Mouse (Mus musculus) spleen, adult 12 weeks (tissue): ENCODE measurements around the gene Camk1g.

Experiments used
- DNase-seq: peaks from one replicate; pipeline ENCODE4 v3.0.0; 2022; ENCODE audit warnings: low spot score

The Camk1g gene

DNA sequence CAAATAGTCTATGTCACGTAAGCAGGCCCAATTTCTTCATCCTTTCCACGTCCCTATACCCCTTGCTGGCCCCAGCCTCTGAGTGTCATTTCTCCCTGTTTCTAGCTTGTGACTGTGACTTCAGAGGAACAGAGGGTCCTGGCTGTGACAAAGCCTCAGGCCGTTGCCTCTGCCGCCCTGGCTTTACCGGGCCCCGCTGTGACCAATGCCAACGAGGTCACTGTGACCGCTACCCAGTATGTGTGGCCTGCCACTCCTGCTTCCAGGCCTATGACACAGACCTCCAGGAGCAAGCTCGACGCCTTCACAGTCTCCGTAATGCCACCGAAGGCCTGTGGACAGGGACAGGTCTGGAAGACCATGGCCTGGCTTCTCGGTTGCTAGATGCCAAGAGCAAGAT lies 38.1 kb downstream of the Camk1g start:
- DNase-seq = no peak

DNA sequence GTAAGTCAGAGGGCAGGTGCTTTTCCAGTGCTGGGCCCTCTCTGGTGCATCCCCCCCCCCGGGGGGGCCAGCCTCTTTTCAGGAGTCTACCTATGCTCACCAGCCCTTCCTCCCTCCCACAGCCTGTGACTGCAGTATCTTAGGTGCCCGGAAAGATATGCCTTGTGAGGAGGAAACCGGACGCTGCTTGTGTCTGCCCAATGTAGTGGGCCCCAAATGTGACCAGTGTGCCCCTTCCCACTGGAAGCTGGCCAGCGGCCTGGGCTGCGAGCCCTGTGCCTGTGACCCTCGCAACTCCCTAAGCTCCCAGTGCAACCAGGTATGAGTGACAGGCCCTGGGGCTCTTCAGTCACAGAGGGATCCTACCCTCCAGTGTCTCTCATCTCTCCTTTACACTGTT lies 39.5 kb downstream of the Camk1g start:
- no peak for DNase-seq

DNA sequence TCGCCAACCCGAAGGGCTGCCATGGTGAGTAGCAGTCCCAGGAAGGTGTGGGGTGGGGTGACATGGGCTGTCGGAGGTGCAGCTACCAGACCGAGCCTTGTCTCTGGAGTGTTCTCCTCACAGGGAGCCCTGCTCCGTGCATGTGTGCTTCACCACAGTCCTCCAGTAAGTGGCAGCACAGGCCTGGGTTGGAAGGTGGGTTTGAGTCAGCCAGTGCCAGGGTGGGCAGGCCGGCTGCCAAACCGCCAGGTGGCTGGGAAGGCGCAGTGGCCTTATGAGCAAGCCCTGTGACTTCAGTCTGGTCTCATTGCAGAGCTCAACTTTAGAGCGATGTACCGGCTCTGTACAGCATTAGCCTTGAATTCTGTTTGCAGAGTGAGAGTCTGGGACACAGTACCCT lies 39.9 kb downstream of the Camk1g start:
- peak; percentile 14 for DNase-seq

DNA sequence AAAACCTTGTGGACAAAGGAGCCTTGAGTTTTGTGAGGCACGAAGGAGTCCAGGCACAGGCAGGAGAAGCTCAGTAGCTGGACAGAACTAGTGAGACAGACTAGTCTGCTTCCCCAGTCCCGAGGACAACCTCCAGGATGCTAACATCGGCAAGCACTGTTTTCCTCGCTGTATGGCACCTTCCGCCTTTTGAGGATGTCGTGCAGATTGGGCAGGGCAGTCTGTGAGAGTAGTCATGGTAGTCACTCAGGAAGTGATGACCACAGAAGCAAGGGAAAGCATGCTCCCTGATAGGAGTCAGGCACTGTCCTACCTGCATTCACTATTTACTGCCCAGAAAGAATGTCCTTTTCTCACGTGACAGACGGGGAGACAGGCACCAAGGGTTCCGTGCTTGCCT lies 40.5 kb downstream of the Camk1g start:
- DNase-seq = no peak

DNA sequence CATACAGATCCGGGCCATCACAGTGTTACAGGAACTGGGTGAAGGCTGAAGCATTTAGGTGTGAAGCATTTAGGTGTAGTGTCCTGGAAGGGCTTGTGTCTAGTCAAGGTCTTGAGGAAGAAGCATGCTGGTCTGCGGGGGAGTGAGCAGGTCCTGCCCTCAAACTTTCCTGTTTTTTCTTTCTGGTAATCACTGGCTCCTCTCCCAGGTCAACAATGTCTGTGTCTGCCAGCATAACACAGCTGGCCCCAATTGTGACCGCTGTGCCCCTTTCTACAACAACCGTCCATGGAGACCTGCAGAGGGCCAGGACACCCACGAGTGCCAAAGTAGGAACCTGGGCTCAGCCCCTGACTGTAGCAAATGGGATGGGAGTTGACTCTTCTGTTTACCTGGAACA lies 42.4 kb downstream of the Camk1g start:
- no peak for DNase-seq

DNA sequence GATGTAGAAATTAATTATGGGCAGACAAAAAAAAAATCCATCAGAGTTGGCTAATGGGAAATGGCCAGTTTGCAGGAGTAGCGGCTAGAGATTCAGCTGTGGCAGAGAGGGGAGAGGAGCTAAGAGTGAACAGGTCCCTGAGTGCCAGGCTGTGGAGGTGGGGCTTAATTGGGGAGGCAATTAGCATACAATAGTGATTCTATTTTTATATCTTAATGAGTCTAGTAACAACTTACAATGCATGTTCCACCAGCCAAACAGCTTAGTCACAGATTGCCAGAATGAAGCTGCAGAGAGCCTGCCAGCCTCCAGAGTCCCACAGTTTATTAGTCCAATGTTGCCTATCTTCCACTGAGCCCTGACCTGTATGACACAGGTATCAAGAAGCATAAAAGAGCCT lies 42.9 kb downstream of the Camk1g start:
- no peak for DNase-seq

DNA sequence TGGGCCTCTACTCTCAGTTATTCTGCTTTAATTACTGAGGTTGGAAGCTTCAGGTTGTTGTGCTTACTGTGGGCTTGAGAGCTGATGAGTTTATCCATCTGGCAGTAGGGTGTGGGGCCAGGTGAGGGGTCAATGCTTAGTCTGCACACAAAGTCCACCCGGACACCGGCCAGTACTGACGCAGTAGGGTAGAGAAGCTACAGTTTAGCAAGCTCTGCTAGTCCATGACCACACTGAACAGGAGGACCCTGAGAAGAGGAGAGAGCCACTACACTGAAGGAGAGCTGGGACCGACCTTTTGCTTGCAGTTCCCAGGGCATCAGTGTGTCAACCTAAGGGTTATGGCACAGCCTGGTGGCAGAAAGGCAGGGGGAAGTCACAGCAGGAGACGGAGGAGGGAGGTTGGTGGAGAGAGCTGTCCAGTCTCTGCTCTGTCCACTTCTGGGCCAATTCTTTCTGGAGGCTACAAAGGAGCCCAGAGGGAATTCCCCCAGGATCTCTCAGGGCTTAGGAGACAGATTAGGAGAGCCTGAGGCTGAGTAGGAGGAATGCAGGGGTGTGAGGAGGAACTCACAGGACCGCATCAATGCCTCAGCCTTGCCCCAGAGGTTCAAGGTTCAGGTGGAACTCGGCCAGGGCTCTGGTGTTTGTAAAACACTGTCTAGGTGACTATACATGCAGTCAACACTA lies 43.5 kb downstream of the Camk1g start:
- DNase-seq = no peak

DNA sequence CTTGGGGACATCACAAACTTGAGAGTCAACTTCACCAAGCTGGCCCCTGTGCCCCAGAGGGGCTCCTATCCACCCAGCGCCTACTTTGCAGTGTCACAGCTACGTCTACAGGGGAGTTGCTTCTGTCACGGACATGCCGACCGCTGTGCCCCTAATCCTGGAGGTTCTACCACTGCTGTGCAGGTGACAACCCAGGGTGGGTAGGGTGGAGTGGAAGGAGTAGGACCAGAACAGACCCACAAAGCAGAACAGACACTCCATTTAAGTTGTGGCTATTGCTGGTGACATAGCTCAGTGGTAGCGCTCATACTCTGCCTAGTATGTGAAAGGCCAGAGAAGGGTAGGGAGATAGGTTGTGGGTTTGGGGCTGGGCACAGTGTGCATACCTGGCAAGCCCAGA lies 44.2 kb downstream of the Camk1g start:
- DNase-seq = no peak

DNA sequence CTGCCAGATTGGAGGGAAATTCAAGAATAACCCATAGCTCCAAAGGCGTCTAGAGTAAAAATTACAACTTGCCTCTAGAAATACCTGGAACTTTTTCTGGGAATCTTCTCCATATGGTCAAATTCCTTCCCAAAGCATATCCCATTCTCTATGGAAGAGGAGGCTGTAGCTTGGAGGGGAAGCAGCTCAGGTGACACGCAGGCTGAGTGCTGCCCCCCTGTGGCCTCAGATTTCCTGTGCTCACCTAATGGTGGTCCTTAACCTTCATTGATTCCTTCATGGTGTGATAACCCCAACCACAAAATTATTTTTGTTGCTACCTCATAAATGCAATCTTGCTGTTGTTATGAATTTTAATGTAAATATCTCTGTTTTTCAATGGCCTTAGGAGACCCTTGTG lies 45.9 kb downstream of the Camk1g start:
- no peak for DNase-seq

DNA sequence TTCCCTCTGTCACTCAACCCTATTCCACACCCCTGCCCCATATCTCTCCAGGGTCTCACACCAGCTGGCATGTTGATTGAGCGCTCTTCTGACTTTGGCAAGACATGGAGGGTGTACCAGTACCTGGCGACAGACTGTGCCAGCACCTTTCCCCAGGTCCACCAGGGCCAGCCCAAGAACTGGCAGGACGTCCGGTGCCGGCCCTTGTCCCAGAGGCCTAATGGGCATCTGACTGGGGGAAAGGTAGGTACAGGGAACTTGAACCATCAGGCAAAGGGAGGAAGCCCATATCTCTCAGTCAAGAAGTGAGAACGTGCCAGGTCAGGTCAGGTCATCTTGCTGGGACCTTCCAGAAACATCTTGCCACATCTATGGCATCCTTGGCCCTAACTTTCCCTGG lies 46.4 kb downstream of the Camk1g start:
- DNase-seq = no peak

DNA sequence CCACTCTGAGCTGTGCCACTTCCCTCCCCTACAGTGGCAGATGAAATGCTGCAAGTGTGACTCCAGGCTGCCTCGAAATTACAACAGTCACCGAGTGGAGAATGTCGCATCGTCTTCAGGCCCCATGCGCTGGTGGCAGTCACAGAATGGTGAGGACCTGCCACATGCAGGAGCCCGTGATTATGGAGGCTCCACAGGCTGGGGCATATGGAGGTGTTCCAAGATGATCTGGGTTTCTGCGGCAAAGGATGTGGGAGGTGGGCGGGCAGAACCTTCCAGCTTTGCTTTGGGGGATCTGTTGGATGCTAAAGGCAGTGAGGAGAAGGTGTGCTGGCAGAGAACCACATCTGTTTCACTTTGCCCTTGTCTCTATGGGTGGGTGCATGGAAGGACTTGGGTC lies 49.7 kb downstream of the Camk1g start:
- DNase-seq = no peak

DNA sequence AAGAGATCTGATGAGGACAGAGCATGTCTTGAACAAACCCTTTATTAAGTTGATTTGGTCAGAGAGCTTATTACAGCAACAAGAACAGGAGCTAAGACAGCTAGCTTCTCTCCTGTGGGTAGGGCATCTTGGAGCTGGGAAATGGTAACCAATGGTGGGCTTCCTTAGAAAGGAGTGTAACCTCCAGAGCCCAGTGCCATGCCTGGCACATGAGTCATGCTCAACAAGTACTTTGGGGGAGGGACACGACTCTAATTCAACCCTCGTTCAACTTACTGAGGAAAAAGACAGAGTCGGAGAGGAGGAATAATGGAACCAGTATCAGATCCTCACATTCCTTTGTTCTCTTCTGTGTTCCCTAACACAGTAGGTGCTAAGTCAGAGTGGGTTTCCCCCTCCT lies 50.4 kb downstream of the Camk1g start:
- no peak for DNase-seq

DNA sequence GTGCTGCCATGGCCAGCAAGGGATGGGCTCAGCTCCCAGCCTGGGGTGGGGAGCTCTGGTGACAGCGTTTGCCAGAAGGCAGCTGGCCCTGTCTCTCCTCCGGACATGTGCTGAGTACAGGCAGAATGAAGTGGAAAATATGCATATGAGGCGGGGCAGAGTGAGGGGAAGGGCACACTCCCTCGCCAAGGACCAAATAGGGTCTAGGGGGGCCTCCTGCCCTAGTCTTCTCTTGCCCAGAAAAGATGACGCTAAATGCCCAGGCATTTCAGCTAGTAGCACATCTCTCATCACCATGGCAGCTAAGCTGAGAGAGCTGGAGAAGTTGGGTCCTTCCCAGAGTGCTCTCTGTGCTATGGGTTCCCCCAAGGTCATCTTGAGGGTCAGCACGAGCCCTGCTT lies 52.9 kb downstream of the Camk1g start:
- DNase-seq = no peak

DNA sequence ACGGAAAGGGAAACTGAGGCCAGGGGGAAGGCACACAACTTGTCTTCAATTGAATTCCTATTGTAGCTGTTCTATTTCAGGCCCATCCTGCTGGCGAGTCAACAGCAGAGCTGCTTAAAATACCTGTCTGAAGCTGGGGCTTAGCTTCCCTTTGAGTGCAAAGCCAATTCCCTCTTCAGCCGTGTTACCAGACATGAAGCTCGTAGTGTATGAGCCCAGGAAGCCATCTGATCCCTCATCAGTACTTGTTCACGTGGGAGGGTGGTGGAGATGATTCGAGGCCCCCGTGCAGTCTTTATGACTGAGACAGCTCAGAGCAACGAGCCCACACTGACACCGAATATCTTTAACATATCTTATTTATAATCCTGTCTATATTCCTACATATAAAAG lies 53.7 kb downstream of the Camk1g start:
- no peak for DNase-seq

DNA sequence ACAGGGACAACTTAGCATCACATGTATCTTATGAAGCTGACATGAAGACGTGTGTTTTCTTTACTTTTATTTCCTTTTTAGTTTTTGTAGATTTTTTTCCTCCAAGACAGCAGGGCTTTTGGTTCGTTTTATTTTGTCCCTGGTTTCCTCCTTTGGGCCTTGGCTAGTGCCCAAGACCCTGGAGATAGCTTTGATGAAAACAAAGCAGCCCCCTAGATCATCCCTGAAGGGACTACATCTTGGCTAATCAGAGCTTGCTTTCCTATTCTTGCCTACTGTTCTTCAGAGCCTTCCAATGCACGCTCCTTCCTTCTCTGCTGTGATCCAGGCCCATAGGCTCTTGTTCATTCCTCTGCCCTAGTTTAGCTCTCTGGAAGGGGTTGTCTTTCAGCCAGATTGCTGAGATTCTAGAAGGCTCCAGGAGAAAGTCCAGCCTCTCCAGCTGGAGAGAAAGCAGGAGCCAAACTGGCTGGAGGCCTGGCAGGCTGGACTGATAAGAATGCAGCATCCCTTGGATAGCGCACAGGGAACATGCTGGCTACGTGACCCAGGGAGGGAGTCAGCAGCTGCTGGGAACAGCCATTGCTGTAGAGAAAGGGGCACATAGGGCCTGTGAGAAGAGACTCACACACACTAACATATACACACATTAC lies 54.3 kb downstream of the Camk1g start:
- DNase-seq = no peak

DNA sequence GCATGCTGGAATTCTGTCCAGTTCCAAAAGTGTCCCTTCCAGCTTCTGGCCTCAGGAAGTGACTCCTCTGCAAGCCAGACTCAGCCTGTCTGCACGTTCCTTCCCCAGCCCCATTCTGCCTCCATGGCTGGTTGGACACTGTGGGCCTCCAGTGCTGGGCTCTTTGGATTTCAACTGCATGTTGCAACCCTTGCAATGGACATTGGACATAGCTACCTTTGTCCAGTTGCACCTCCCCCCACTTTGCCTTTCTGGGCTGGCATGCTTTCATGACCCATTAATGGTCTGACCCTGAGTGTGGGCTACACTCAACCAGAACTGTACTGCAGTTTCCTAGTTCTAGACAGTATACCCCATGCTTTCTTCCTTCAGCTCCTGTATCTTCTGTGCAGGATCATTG lies 58.5 kb downstream of the Camk1g start:
- no peak for DNase-seq

DNA sequence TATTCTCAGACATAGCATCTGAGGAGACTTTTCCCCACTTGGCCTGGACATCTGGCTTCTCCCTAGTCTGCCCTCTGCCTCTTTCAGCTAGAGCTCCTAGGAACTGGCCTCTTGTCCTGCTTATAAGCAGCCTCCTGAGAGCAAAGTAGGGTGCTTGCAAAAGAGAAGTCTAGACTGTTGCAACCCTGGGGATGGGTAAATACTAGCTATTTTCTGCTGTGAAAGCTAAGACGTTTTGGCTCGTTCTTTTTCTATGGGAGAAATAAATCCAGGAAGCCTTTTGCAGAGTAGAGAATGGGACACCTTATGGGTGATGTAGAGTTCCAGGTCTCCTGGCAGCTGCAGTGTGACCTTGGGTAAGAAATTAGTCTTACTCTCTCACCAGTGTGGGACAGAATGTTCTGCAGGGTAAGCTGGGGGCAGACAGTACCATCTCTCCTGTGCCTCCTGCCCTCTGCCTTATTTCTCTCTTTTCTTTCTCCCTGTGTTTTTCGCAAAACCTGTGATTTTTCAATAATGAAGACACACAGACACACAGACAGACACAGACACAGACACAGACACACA lies 59.5 kb downstream of the Camk1g start:
- no peak for DNase-seq

DNA sequence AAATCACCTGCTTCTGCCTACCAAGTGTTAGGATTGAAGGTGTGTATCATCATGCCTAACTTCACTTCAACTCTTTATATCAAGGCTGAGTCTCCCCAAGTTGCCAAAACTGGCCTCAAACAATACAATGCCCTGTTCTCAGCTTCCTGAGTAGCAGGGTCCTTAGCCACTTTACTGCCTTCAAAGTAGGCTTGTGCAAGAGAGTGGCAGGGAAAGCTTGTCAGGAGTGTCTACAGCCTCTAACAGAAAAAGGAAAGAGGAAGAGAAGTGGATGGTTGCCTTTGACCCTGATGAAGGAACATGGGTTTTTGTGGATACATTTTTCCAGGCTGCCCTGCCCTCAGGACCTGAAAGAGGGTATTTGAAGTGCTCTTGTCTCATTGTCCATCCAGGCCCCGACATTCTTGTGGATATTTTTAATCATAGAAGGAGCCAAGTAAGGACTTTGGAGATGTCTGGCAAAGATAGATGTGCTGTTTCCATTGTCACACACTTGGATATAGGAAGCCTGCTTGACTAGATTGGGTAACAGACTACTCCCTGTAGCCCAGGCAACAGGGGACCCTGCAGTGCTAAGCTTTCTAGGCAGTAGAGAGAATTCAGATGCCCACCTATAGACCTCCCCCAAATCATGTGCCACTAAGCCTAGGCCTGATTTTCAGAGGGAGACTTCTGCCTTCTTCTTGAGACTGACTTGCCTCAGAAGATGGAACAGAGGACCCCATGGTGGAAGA lies 60.1 kb downstream of the Camk1g start:
- DNase-seq = no peak

DNA sequence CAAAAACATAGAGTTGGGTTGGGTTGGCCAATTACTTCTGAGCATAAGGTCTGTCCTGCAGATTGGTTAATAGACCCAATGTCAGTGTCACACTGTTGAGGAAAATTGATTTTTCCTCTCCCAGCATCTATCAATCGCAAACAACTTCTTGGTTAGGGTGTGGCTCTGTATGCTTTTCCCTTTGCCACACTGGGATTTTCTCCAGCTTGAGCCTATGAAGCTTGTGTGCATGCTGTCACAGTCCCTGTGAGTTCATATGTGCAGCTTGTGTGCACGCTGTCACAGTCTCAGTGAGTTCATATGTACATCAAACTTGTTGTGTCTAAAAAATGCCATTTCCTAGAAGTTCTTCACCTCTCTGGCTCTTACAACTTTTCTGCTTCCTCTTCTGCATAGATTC lies 63.3 kb downstream of the Camk1g start:
- no peak for DNase-seq

DNA sequence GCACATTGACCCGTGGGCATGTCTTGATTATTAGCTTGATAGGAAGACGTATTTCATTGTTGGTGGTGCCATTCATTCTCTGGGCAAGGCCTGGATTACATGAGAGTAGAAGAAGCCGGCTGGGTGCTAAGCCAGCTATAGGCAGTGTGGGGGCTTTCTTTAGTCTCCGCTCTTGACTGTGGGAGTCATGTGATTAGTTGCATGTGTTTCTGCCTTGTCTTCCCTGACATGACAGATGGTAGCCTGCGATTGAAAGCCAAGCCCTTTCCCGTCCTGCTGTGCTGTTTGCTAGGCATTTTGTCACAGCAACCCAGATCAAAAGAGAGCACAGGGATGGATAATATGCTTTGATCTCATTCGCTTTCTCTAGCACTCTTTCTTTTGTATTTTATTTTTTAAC lies 64.7 kb downstream of the Camk1g start:
- DNase-seq = no peak

DNA sequence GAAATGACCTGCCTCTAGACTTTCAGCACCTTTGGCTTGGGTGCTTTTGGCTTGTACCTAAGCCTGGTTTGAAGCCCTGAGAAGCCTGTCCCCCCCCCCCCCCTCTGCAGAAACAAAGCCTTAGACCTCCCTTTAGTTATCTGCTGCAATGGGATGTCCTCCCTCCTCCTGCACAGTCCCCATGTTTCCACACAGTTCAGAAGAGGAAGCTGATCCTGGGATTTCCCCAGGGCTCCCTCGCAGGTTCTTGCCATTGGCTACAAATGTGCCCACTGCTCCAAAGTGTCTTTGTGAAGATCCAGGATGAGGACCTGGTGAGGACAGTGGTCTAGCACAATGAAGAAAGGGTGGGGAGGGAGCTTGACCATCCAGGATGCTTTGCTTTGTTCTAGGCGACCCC lies 67.0 kb downstream of the Camk1g start:
- no peak for DNase-seq

DNA sequence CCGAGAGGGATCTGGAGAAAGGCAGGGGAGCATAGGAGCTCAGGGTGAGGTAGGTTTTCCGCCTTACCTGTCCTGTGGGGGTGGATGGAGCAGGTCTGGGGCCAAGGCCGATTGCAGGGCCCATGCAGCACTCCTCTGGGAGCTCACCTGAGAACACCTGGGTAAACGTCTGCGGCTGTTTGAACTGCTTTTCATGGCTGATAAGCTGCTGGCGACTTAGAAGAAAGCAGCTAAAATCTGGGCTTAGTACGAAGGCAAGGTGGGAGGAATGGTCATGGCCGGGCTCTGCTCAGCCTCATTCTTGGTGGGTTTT lies 68.0 kb downstream of the Camk1g start:
- DNase-seq = no peak
